Comparison of ENCODE assay signal across 11 mouse cellular contexts in the genomic region with DNA sequence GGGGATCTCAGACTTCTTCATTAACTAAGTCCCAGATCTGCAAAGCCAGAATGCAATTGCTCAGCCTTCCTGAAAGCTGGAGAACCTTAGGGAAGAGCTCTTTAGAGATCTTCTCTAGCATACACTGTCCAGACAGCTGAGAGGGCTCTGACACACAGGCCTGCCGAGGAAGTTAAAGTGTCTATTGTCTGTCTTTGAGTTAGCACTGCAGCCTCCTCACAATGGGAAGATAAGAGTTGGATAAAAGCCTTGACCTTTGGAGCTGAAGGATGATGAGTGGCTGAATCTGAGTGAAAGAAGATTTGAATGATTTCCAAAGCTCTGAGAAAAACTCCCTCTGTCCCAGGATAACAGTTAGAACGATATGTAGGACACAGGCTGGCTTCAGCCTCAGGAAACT. TPM values are rescaled to one million over a fixed set of nuclear protein-coding genes. Genes with fewer than 3 reads are reported as not detected.
"Had no signal": no experiment of that assay in that cellular context is flagged by ENCODE, and none has a peak within 500 bp of the region (broad histone marks: within the 10 kb centered on the region; RNA-seq: fewer than 3 reads in every experiment).

A gene (plus strand): TSS at position 64 of the 400 bp plus-strand sequence.

- DNase-seq: kidney, postnatal 14 days; left cerebral cortex, postnatal 4 days; lung, adult 18-20 months; midbrain, embryonic 14.5 days; thymus, postnatal 36 days had no signal

RNA-seq across cellular contexts. Expression of the gene that starts here (rescaled TPM):
- total RNA-seq: layer of hippocampus, adult 8-10 months; layer of hippocampus, postnatal 14 days; left cerebral cortex, adult 18-20 months; left cerebral cortex, postnatal 4 days; liver, adult 2 months; megakaryocyte progenitor cell, adult 5-6 weeks; monocyte, adult 5-6 weeks had no signal
